Mouse (Mus musculus) embryonic facial prominence, embryonic 15.5 days (tissue): ENCODE measurements at regions not wholly inside any gene's neighbourhood (a gene's known extent, or its start where the extent isn't known, plus 50 kb on each side); places are given as distances from the start of the nearest gene placed in this dataset.

Experiments
- ATAC-seq: fragments of 200-750 bp; cut with Nextera tagmentation; 2 replicates; pipeline ENCODE4 v1.8.0; 2017; ENCODE audit warnings: low read depth, moderate TSS enrichment; ENCODE audit not compliant: insufficient number of reproducible peaks, low FRiP score, low TSS enrichment
- H3K27ac ChIP-seq: fragments of 300-500 bp; sonication (generic); replicated peaks from 2 replicates; pipeline ENCODE4 v1.5.1; 2015; ENCODE audit warnings: mild to moderate bottlenecking, inconsistent platforms
- H3K27me3 ChIP-seq: fragments of 300-500 bp; sonication (generic); 2 replicates; pipeline ENCODE4 v1.6.1; 2015; ENCODE audit warnings: inconsistent platforms
- H3K36me3 ChIP-seq: fragments of 300-500 bp; sonication (generic); 2 replicates; pipeline ENCODE4 v1.6.1; 2015; ENCODE audit warnings: mild to moderate bottlenecking, inconsistent platforms
- H3K4me1 ChIP-seq: fragments of 300-500 bp; sonication (generic); 2 replicates; pipeline ENCODE4 v1.6.1; 2015; ENCODE audit warnings: inconsistent platforms
- H3K4me2 ChIP-seq: fragments of 300-500 bp; sonication (generic); replicated peaks from 2 replicates; pipeline ENCODE4 v1.6.1; 2015; ENCODE audit warnings: mild to moderate bottlenecking, inconsistent platforms
- H3K4me3 ChIP-seq: fragments of 300-500 bp; sonication (generic); replicated peaks from 2 replicates; pipeline ENCODE4 v1.5.1; 2015; ENCODE audit warnings: mild to moderate bottlenecking, inconsistent platforms
- H3K9ac ChIP-seq: fragments of 300-500 bp; sonication (generic); 2 replicates; pipeline ENCODE4 v1.6.1; 2015; ENCODE audit warnings: inconsistent platforms
- H3K9me3 ChIP-seq: fragments of 300-500 bp; sonication (generic); replicated peaks from 2 replicates; pipeline ENCODE4 v1.6.1; 2016; ENCODE audit warnings: inconsistent platforms
- WGBS: fragments of 180-500 bp; shearing (Covaris S2); methylation state at CpG from one replicate; pipeline ENCODE4 v1.1.7; 2015; 5-methylcytosine and 5-hydroxymethylcytosine counted together

DNA sequence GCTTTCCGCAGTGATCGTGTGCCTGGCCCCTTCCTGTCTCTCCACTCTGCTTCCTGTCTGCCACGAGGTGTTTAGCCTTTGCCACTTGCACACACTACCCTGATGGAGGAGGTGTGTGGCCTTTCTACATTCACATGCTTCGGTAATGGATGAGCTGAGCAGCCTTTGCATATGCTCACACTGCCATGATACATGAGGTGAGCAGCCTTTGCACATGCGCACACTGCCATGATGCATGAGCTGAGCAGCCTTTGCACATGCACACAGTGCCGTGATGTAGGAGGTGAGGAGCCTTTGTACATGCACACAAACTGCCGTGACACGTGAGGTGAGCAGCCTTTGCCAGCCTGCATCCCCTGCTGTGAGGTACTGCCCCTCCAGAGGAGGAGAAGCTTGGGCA lies 58.3 kb downstream of the Erv3 start:
- no peak for ATAC-seq
- Histone ChIP-seq H3K4me3 (no peak overlapping the region), H3K4me1 (no peaks in the 10 kb centered on the region), H3K9ac (no peak overlapping the region), H3K4me2 (no peak overlapping the region), H3K27me3 (no peaks in the 10 kb centered on the region), H3K27ac (no peak overlapping the region), H3K9me3 (no peaks in the 10 kb centered on the region), H3K36me3 (no peaks in the 10 kb centered on the region)
- 80% methylated on average over 8 of the region's 8 CpGs for WGBS

DNA sequence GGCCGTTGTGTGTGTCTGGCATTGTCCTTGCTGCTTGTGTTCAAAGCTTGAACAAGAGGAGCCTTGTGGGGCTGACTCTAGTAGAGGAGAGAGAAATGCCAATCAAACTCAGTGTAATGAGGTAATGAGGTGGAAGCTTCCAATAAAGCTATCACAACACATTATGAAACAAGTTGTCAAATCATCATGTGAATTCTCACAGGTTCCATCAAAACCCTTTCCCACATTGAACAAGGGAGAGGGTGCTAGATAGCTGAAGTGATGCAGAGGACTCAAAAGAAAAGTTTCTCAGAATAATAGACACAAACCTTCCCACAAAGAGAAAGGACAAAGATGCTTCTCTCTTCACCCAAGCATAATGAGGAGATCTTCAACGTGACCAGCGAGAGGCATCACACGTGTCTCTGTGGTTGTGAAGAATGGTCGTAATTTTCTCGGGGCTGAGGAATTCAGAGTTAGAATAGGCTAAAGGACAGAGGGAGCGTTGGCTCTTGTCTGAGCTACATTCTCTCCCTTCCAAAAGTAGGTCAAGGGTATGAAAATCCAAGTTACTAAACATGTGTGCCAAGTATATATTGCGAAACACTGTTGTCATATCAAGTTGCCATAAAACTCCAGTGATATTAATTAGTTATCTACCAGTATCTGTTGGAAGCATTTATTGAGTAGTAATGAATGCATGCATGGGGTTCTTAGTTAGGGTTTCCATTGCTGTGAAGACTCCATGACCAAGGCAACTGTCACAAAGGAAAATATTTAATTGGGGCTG lies 59.2 kb downstream of the Erv3 start:
- Histone ChIP-seq H3K9me3 (no peaks in the 10 kb centered on the region), H3K27ac (no peak overlapping the region), H3K36me3 (no peaks in the 10 kb centered on the region), H3K4me3 (no peak overlapping the region), H3K27me3 (no peaks in the 10 kb centered on the region), H3K4me1 (no peaks in the 10 kb centered on the region), H3K9ac (no peak overlapping the region), H3K4me2 (no peak overlapping the region)
- no peak for ATAC-seq
- WGBS, result 88% methylated on average over 8 of the region's 8 CpGs

DNA sequence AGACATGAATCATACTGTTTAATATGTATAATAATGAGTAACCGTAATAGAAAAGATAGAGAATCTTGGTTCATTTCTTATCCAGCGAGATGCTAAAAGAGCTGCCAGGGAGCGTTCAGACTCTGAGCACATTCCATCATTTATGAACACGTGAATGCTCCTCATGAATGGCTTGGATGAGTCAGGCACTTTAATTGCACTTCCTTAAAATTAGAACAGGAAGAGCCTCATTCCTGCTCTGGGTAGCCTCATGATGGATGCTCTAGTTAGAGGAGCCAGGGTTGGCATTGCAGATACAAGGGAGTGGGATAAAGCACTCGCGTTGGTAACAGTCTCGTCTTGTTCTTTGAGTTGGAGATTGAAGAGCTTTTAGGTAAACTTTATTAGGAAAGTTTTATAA lies 60.1 kb downstream of the Erv3 start:
- Histone ChIP-seq H3K36me3 (no peaks in the 10 kb centered on the region), H3K4me3 (no peak overlapping the region), H3K27me3 (no peaks in the 10 kb centered on the region), H3K9ac (no peak overlapping the region), H3K4me2 (no peak overlapping the region), H3K27ac (no peak overlapping the region), H3K9me3 (no peaks in the 10 kb centered on the region), H3K4me1 (no peaks in the 10 kb centered on the region)
- ATAC-seq, result no peak
- 79% methylated on average over 7 of the region's 7 CpGs for WGBS

DNA sequence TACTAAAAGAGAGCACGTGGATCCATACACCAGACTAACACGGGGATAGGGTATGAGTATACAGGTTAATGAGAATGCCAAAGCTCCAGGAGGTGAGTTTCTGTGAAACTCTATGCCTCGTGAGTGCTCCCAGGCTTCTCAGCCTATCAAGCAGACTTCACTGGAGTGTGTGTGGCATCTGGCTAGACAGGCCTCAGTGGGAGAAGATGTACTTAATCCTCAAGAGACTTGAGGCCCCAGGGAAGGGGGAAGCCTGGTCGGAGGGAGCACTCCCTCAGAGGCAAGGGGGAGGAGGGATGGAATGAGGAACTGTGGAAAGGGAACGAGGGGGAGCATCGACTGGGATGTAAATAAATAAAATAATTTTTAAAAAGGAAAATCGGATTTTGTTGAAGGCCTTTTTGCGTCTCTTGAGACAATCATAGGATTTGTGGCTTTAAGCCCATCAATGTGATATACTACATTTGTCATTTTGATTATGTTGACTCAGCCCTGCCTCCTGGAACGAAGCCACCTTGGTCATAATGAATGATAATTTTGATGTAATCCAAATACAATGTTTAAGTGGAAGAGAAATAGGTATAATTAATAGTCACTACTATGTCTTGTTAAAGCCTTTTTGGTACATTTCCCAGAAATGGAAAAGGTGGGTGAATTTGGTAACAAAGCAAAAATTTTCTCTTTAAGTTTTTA lies 62.4 kb downstream of the Erv3 start:
- H3K9me3 ChIP-seq, result no peaks in the 10 kb centered on the region
- WGBS, result 57% methylated on average over 9 of the region's 9 CpGs
- no peak overlapping the region for H3K4me2 ChIP-seq
- H3K36me3 ChIP-seq, result no peaks in the 10 kb centered on the region
- H3K9ac ChIP-seq, result no peak overlapping the region
- H3K27ac ChIP-seq, result no peak overlapping the region
- no peaks in the 10 kb centered on the region for H3K27me3 ChIP-seq
- ATAC-seq, result no peak
- H3K4me3 ChIP-seq, result no peak overlapping the region
- H3K4me1 ChIP-seq, result no peaks in the 10 kb centered on the region

DNA sequence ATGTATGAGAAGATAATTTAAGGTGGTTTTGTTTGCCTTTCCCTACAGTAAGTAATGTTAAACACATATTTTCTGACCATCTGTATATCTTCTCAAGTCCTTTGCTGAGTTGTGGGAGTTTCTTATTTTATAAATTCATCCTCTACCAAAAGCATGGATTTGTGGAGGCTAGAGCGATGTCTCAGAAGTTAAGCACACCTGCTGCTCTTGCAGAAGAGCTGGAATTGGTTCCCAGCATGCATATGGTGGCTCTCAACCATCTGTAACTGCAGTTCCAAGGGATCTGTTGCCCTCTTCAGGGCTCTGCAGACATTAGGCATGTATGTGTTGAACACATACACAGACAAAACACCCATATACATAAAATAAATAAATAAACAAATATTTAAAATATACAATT lies 84.2 kb downstream of the Erv3 start:
- H3K9me3 ChIP-seq, result no peaks in the 10 kb centered on the region
- H3K4me2 ChIP-seq, result no peak overlapping the region
- H3K9ac ChIP-seq, result no peak overlapping the region
- H3K27ac ChIP-seq, result no peak overlapping the region
- H3K36me3 ChIP-seq, result no peaks in the 10 kb centered on the region
- H3K4me1 ChIP-seq, result no peaks in the 10 kb centered on the region
- 89% methylated on average over 1 of the region's 1 CpGs for WGBS
- no peak for ATAC-seq
- H3K27me3 ChIP-seq, result no peaks in the 10 kb centered on the region
- H3K4me3 ChIP-seq, result no peak overlapping the region

DNA sequence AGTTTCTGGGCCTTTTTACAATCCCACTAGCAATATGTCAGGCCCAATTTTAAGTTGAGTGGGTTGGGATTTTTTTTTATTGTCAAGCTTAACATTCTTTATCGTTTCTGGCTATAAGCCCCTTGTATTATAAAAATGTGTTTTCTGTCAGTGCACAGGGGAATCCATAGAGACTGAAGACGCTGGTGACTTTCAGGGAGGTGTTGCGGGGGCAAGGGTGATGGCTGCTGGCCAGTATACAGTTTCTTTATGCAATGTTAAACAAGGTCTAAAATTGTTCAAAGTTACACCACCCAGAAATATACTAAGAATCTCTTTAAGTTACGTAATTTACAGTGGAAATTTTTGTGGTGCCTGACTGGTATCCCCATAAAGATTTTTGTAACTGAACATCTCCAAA lies 85.9 kb downstream of the Erv3 start:
- no peaks in the 10 kb centered on the region for H3K4me1 ChIP-seq
- no peak overlapping the region for H3K27ac ChIP-seq
- H3K4me2 ChIP-seq, result no peak overlapping the region
- H3K9ac ChIP-seq, result no peak overlapping the region
- H3K27me3 ChIP-seq, result no peaks in the 10 kb centered on the region
- ATAC-seq, result no peak
- H3K36me3 ChIP-seq, result no peaks in the 10 kb centered on the region
- no peak overlapping the region for H3K4me3 ChIP-seq
- H3K9me3 ChIP-seq, result no peaks in the 10 kb centered on the region
- WGBS, result 57% methylated on average over 4 of the region's 4 CpGs

DNA sequence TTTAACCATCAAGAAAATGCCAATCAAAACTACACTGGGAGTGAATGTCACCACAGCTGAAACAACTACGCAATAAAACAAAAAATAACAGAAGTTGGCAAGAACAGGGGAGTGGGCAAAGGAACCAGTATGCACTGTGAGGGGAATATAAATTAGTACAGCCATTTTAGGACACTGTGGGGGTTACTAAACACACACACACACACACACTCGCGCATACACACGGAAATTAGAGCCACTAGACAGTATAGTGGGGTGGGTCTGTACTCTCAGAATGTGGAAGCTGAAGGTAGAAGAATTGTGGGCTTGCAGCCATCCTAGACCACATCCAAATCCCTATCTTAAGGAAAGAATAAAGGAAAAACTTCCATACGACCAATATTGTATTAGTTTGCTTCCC lies 87.4 kb downstream of the Erv3 start:
- Histone ChIP-seq H3K27ac (no peak overlapping the region), H3K9me3 (no peaks in the 10 kb centered on the region), H3K27me3 (no peaks in the 10 kb centered on the region), H3K4me1 (no peaks in the 10 kb centered on the region), H3K4me3 (no peak overlapping the region), H3K9ac (no peak overlapping the region), H3K36me3 (no peaks in the 10 kb centered on the region), H3K4me2 (no peak overlapping the region)
- 78% methylated on average over 5 of the region's 5 CpGs for WGBS
- ATAC-seq, result no peak

DNA sequence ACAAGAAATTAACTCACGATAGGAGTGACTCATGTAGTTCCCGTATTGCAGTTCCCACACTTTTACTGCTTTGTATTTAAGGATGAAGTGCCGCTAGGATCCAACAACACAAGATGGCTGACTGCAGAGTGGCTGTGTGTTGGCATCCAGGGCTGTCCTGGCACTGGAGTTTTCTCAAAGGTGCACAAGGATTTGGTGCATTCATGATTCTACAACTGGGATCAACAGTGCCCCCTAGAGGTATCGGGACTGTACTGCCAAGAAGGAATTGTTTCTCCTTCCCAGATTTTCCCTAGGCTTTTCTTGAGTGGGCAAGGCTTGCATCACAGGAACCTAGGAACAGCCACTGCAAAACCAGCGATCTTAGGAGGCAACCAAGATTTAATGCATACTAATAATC lies 88.7 kb downstream of the Erv3 start:
- ATAC-seq, result no peak
- Histone ChIP-seq H3K4me2 (no peak overlapping the region), H3K4me3 (no peak overlapping the region), H3K27ac (no peak overlapping the region), H3K9me3 (no peaks in the 10 kb centered on the region), H3K36me3 (no peaks in the 10 kb centered on the region), H3K4me1 (no peaks in the 10 kb centered on the region), H3K27me3 (no peaks in the 10 kb centered on the region), H3K9ac (no peak overlapping the region)
- WGBS, result 54% methylated on average over 5 of the region's 5 CpGs

DNA sequence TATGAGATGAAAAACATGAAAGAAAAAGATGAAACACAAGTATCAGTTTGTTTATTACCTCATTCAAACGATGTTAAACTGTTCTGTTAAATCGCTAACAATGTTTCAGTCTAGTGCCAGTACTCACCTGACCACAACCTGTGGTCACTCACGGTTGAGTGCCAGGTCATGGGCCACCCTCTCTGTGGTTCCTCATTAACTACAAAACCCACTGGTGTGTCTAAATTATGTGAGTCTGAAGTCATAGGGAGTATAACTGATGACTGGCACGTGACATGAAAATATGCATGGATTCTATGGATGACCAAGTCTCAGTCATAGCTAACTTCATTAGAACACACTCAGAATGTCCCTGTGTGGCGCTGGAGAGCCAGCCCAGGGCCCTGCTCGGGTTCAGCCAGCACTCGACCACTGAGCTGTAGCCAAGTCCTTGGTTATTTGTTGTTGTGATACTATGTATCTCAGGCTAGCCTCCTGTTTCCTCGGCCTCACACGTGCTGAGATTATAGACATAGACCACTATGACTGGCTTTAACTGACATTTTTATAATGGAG lies 89.8 kb downstream of the Erv3 start:
- H3K36me3 ChIP-seq, result no peaks in the 10 kb centered on the region
- no peaks in the 10 kb centered on the region for H3K9me3 ChIP-seq
- no peak overlapping the region for H3K4me3 ChIP-seq
- H3K27me3 ChIP-seq, result no peaks in the 10 kb centered on the region
- WGBS, result 84% methylated on average over 9 of the region's 9 CpGs
- no peak overlapping the region for H3K4me2 ChIP-seq
- no peak for ATAC-seq
- H3K4me1 ChIP-seq, result no peaks in the 10 kb centered on the region
- H3K9ac ChIP-seq, result no peak overlapping the region
- no peak overlapping the region for H3K27ac ChIP-seq

DNA sequence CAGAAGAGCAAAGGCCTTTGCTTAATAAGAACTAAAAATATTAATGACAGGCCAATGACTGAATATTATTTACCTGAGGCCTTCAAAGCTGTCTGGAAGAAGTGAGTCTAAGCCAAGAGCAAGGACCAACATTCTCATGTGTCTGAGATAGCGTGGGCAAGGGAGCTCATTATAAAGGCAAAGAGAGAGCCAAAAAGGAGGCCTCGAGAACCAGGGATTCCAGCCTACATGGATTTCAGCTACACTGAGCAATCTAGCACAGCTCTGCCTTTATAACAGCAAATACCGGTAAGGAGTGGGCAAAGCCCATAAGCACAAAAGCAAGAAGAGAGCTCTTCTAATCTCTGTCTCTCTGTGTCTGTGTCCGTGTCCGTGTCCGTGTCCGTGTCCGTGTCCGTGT lies 93.0 kb downstream of the Erv3 start:
- Histone ChIP-seq H3K36me3 (no peaks in the 10 kb centered on the region), H3K4me2 (no peak overlapping the region), H3K4me3 (no peak overlapping the region), H3K9ac (no peak overlapping the region), H3K27me3 (no peaks in the 10 kb centered on the region), H3K9me3 (no peaks in the 10 kb centered on the region), H3K27ac (no peak overlapping the region), H3K4me1 (no peaks in the 10 kb centered on the region)
- WGBS, result 90% methylated on average over 9 of the region's 9 CpGs
- ATAC-seq, result no peak

DNA sequence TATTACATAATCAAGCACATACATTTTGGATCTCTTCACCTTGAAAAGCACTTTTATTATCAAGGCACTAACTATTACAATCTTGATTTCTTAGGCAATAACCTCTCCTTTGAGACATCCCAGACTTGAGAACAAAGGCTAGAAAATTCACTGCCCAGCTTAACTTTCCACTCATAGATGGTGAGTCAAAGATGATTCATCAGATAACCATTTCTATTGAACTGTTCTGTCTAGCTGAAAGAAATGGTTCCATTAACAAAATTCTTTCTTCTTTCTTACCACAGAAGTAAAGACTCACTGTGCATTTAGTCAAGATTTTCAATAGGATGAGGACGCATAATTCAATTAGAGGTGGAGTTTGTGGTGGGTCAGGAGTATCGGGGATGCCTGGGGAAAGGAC lies 98.0 kb downstream of the Erv3 start:
- Histone ChIP-seq H3K36me3 (no peaks in the 10 kb centered on the region), H3K27ac (no peak overlapping the region), H3K9me3 (no peaks in the 10 kb centered on the region), H3K4me2 (no peak overlapping the region), H3K27me3 (no peaks in the 10 kb centered on the region), H3K9ac (no peak overlapping the region), H3K4me1 (no peaks in the 10 kb centered on the region), H3K4me3 (no peak overlapping the region)
- WGBS, result 78% methylated on average over 2 of the region's 2 CpGs
- ATAC-seq, result no peak
